Mouse (Mus musculus): Measurements from ENCODE around the gene Hhat.

- TF ChIP-seq CTCF (IDR thresholded peaks at IDR 0.05; ENCODE audit: low read depth, low read length) (no peak), POLR2A (IDR thresholded peaks at IDR 0.05; ENCODE audit: insufficient read depth, low read length) (no peak)
Observed at GRCm38 (mm10) chr1:192752659-192753601, 18.1 kb downstream of the Hhat start.

All from ES-Bruce4 (cell line).